Mouse (Mus musculus): ENCODE results near the gene Rps6kc1. TPM values are rescaled to one million over a fixed set of nuclear protein-coding genes. Genes with fewer than 3 reads are reported as not detected.

The Rps6kc1 gene
- polyA plus RNA-seq, 1 experiment from 2014 or later, result 11.9 TPM

DNA sequence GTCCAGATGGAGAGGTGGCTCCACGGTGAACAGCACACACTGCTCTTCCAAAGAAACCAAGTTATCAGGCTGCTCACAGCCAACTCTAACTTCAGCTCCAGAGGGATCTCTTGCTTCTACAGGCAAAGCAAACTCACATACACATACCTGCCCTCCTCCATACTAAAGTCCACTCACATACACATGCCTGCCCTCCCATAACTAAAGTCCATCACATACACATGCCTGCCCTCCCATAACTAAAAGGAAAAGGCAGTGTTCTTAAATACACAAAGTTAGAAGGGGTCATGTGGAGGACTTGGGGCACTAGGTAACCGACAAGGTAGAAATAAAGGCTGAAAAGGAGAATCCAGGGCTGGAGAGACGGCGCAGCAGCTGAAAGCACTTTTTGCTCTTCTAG is 41.6 kb downstream of the Rps6kc1 start:
- Histone ChIP-seq H3K9ac (no peak overlapping the region), H3K36me3 (peaks cover 33% of the 10 kb centered on the region), H3K9me3 (replicated peaks) (no peaks in the 10 kb centered on the region), H3K4me2 (no peak overlapping the region), H3K27ac (ENCODE audit: poor library complexity, severe bottlenecking) (no peak overlapping the region), H3K4me3 (no peak overlapping the region), H3K27me3 (replicated peaks) (no peaks in the 10 kb centered on the region), H3K4me1 (replicated peaks) (no peaks in the 10 kb centered on the region)
- ATAC-seq (ENCODE audit: insufficient number of reproducible peaks, low FRiP score), result no peak
- 92% methylated on average over 4 of the region's 4 CpGs for WGBS

DNA sequence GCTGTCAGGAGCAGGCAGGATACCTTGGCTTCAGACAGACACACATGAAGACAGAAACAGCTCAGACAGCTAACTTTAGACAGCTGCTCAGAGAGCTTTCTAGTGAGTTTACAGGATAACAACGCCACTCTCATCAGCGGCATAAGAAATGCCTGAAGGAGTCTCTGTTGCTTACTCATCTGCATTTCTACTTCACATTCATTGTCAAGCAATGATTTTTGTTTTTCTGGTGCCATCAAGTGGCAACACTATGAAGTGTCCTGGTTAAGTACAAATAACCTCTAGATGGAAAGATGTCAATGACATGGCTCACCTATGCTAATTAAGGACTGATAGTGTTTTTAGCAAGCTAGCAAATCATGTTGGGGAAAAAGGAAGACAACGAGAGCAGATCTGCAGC is 42.8 kb downstream of the Rps6kc1 start:
- Histone ChIP-seq H3K4me2 (no peak overlapping the region), H3K9ac (no peak overlapping the region), H3K27ac (ENCODE audit: poor library complexity, severe bottlenecking) (no peak overlapping the region), H3K9me3 (replicated peaks) (no peaks in the 10 kb centered on the region), H3K4me3 (no peak overlapping the region), H3K36me3 (peaks cover 33% of the 10 kb centered on the region), H3K4me1 (replicated peaks) (no peaks in the 10 kb centered on the region), H3K27me3 (replicated peaks) (no peaks in the 10 kb centered on the region)
- WGBS, result 70% methylated on average over 3 of the region's 3 CpGs
- no peak for ATAC-seq (ENCODE audit: insufficient number of reproducible peaks, low FRiP score)

DNA sequence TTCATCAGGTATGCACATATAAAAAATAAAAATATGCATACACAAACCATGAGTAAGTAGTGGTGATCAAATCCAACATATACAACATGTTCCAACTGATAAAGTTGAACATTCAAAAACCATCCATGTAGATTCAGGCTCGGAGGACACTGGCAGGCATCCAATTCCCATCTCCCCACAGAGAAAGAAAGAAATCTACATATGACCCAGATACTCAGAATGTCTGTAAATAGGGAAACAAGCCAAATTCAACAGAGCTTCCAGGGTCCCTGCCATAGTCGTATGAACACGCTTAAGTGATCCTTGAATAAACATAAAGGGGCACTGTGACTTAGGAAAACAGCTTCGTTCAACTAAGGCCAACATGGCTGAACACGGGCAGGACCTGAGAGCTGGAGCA is 49.9 kb downstream of the Rps6kc1 start:
- no peaks in the 10 kb centered on the region for H3K27me3 ChIP-seq (replicated peaks)
- H3K4me3 ChIP-seq, result no peak overlapping the region
- 60% methylated on average over 5 of the region's 5 CpGs for WGBS

DNA sequence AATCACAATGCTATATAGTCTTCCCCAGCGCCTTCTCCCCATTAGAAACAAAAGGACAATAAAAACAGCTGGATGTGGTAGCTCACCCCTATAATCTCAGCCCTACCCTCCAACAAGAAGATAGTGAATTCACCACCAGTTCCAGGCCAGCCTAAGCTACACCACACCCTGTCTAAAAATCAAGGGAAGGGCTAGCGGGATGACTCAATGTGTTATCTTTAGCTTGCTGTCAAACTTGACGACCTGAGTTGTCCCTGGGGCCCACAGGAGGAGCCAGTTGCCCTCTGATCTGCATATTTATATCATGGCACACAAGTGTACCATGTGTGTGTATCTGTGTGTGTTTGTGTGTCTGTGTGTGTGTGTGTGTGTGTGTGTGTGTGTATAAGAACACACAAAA is 57.1 kb downstream of the Rps6kc1 start:
- Histone ChIP-seq H3K9me3 (replicated peaks) (no peaks in the 10 kb centered on the region), H3K27ac (ENCODE audit: poor library complexity, severe bottlenecking) (no peak overlapping the region), H3K36me3 (peaks cover 6% of the 10 kb centered on the region), H3K4me1 (replicated peaks) (peaks cover 7% of the 10 kb centered on the region), H3K27me3 (replicated peaks) (no peaks in the 10 kb centered on the region), H3K4me3 (no peak overlapping the region), H3K4me2 (no peak overlapping the region), H3K9ac (no peak overlapping the region)
- 39% methylated on average over 3 of the region's 3 CpGs for WGBS
- ATAC-seq (ENCODE audit: insufficient number of reproducible peaks, low FRiP score), result no peak

More for the DNA sequence above, 49.9 kb downstream of the Rps6kc1 start:
- Histone ChIP-seq H3K4me2 (no peak overlapping the region), H3K27ac (ENCODE audit: poor library complexity, severe bottlenecking) (no peak overlapping the region), H3K36me3 (no peaks in the 10 kb centered on the region), H3K9ac (no peak overlapping the region), H3K9me3 (replicated peaks) (no peaks in the 10 kb centered on the region), H3K4me1 (replicated peaks) (peaks cover 8% of the 10 kb centered on the region; the same call in 1 of the 2 replicates)
- ATAC-seq (ENCODE audit: insufficient number of reproducible peaks, low FRiP score), result no peak

DNA sequence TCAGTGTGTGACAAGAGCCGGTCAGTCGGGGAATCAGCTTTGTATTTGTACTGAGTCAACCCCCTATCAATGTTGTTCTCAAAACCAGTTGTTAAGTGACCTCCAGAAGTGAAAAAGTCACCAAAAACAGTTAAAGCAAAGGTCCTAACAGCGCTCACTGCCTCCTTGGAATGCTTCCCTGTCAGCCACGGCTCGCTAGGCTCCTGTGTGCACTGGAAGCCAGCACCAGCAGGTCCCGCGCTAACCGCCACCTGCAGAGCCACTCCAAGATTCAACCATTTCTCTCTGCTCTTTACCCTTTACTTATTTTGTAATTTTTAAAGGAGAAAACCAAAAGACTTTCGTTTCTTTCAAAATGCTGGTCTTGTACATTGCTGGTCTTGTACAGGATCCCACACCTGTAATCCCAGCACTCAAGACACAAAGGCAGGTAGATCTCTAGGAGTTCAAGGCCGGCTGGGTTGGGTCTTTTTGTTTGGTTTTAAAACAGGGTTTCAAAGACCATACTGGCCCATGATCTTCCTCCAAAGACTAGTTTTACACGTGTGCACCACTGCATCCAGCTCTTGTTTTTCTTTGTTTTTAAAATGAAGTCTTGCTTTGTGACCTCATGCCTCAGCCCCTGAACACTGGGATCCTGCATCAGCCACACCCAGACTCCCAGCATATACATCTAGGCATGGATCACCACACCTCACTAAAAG is 62.3 kb downstream of the Rps6kc1 start:
- Histone ChIP-seq H3K27ac (ENCODE audit: poor library complexity, severe bottlenecking) (no peak overlapping the region), H3K9ac (no peak overlapping the region), H3K4me3 (no peak overlapping the region), H3K4me2 (no peak overlapping the region), H3K9me3 (replicated peaks) (no peaks in the 10 kb centered on the region), H3K4me1 (replicated peaks) (peaks cover 23% of the 10 kb centered on the region), H3K36me3 (no peaks in the 10 kb centered on the region; the same call in 1 of the 2 replicates), H3K27me3 (replicated peaks) (no peaks in the 10 kb centered on the region)
- no peak for ATAC-seq (ENCODE audit: insufficient number of reproducible peaks, low FRiP score)
- WGBS, result 81% methylated on average over 11 of the region's 11 CpGs

DNA sequence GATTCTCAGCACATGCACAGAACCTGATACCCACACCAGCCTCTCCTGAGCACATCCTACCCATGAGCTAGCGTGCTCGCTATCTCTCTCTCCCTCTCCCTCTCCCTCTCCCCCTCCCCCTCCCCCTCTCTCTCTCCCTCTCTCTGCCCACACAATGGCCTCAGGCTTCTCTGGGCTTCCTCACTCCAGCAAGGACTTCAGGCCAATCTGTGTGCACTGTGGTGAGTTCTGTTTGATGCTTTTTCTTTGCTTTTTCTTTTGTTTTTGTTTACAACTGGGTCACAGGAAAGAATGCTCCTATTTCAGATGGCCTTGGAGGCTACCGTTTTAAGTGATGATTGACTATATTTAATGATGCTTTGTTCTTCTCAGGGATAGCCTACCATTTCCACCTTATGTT is 62.9 kb downstream of the Rps6kc1 start:
- Histone ChIP-seq H3K36me3 (peaks cover 4% of the 10 kb centered on the region; the same call in 1 of the 2 replicates), H3K9ac (no peak overlapping the region), H3K27me3 (replicated peaks) (no peaks in the 10 kb centered on the region), H3K4me1 (replicated peaks) (peaks cover 20% of the 10 kb centered on the region), H3K4me3 (no peak overlapping the region), H3K9me3 (replicated peaks) (no peaks in the 10 kb centered on the region), H3K4me2 (no peak overlapping the region), H3K27ac (ENCODE audit: poor library complexity, severe bottlenecking) (no peak overlapping the region)
- WGBS, result 53% methylated on average over 3 of the region's 3 CpGs
- ATAC-seq (ENCODE audit: insufficient number of reproducible peaks, low FRiP score), result no peak

DNA sequence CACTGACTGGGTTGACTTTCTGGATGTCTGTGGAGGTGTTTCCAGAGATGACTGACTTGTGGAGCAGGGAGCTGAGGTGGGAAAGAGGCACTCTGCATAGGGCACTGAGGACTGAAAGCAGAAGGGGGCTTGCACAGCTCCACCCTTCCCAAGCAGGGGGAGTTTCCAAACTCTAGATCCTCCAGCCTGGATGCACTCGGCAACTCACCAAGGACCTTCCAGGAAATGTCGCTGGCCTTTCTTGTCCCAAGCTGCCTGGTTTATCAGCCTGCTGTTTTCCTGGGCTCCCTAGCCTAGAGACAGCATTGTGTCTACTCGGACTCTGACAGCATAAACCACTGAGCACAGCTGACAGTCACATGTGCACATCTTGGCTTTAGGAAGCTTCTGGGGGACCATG is 64.6 kb downstream of the Rps6kc1 start:
- no peak overlapping the region for H3K27ac ChIP-seq (ENCODE audit: poor library complexity, severe bottlenecking)
- no peak for ATAC-seq (ENCODE audit: insufficient number of reproducible peaks, low FRiP score)
- H3K9me3 ChIP-seq (replicated peaks), result no peaks in the 10 kb centered on the region
- WGBS, result 46% methylated on average over 3 of the region's 3 CpGs
- H3K4me3 ChIP-seq, result no peak overlapping the region
- H3K4me2 ChIP-seq, result no peak overlapping the region
- H3K4me1 ChIP-seq (replicated peaks), result peaks cover 20% of the 10 kb centered on the region
- no peak overlapping the region for H3K9ac ChIP-seq
- H3K36me3 ChIP-seq, result peaks cover 17% of the 10 kb centered on the region
- H3K27me3 ChIP-seq (replicated peaks), result no peaks in the 10 kb centered on the region

DNA sequence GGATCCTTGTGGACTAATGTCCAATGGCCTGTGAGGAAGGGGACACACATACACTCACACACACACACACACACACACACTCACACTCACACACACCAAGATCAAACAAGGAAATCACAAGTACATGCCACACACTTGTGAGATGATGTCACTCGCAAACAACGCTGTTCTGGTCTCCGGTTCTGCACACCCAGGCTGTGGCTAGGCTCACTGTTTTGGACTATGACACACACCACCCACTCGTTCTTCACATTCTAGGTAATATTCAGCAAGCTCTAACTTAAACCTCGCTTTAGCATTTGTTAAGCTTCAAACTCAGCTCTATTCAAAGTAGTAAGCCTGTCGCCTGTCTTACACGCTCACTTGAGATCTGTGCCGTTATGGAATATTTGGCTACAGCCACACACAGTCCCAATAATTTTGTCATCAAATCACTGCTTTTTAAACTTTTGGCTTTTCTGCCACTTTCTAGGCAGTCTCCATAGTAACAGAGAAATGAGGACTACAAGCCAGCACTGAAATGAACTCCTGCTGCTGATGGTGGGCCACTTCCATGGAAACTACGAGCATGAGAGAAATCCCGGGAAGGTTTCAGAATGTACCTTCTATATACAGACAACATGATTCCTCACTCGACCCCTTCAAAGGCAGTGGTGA is 65.4 kb downstream of the Rps6kc1 start:
- 83% methylated on average over 11 of the region's 11 CpGs for WGBS
- no peak for ATAC-seq (ENCODE audit: insufficient number of reproducible peaks, low FRiP score)
- no peak overlapping the region for H3K9ac ChIP-seq
- no peak overlapping the region for H3K4me3 ChIP-seq
- no peaks in the 10 kb centered on the region for H3K27me3 ChIP-seq (replicated peaks)
- peaks cover 18% of the 10 kb centered on the region for H3K36me3 ChIP-seq
- H3K9me3 ChIP-seq (replicated peaks), result no peaks in the 10 kb centered on the region
- no peak overlapping the region for H3K27ac ChIP-seq (ENCODE audit: poor library complexity, severe bottlenecking)
- H3K4me2 ChIP-seq, result no peak overlapping the region
- peaks cover 20% of the 10 kb centered on the region for H3K4me1 ChIP-seq (replicated peaks)

DNA sequence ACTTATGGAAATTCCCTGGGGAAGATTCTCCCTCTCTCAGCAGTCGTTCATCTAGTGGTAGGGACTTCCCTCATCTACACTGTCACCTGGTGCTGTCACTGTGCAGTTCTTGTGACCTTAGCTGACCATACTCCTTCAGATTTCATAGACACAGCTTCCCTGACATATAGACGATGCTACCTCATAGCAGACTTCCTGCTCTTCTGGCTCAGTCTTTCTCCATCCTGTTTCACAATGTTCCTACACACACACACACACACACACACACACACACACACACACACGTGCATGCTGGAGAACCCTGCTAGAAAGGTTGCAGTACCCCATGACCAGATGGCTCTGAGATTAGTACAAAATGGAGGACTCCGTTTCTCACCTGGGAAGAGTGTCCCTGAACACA is 66.2 kb downstream of the Rps6kc1 start:
- ATAC-seq (ENCODE audit: insufficient number of reproducible peaks, low FRiP score), result no peak
- Histone ChIP-seq H3K4me2 (no peak overlapping the region), H3K27ac (ENCODE audit: poor library complexity, severe bottlenecking) (no peak overlapping the region), H3K27me3 (replicated peaks) (no peaks in the 10 kb centered on the region), H3K9me3 (replicated peaks) (no peaks in the 10 kb centered on the region), H3K4me3 (no peak overlapping the region), H3K9ac (no peak overlapping the region), H3K36me3 (peaks cover 20% of the 10 kb centered on the region), H3K4me1 (replicated peaks) (peaks cover 20% of the 10 kb centered on the region)
- 63% methylated on average over 4 of the region's 4 CpGs for WGBS

DNA sequence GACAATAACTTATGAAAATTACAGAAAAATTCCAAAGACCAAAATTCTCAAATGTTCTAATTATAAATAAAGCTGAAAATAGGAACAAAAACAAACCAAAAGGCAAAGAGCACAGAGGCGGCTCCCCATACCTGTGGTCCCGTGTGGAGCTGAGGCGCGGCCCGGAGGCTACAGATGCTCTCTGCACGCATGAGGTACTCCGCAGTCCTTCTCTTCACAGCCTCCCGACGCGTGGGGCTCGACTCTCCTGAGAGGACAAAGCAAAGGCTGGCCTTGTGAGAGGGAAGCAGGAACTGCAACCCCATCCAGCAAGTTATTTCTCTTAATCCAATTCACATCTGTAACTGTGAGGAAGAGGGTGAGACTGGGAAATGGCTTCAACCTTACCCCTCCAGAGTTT is 67.2 kb downstream of the Rps6kc1 start:
- no peak overlapping the region for H3K4me2 ChIP-seq
- H3K4me1 ChIP-seq (replicated peaks), result peaks cover 19% of the 10 kb centered on the region
- H3K27me3 ChIP-seq (replicated peaks), result no peaks in the 10 kb centered on the region
- H3K9me3 ChIP-seq (replicated peaks), result no peaks in the 10 kb centered on the region
- H3K36me3 ChIP-seq, result peaks cover 28% of the 10 kb centered on the region
- WGBS, result 92% methylated on average over 11 of the region's 11 CpGs
- no peak overlapping the region for H3K27ac ChIP-seq (ENCODE audit: poor library complexity, severe bottlenecking)
- no peak overlapping the region for H3K4me3 ChIP-seq
- no peak for ATAC-seq (ENCODE audit: insufficient number of reproducible peaks, low FRiP score)
- H3K9ac ChIP-seq, result no peak overlapping the region

DNA sequence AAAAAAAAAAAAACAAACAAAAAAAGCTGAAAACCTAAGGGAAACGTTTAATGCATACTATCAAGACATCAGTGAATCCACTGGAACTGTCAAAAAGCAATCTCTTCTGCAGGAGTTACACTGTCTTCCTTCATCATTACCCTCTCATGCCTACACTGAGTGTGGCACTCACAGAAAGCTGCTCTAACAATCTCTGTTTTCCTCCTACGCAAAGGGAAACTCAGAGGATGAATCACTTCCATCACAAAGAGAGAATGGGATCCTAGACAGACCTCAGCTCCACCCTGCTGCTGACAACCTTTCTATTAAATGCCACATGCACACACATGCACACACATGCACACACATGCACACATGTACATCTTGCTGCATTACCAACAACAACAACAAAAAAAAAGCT is 75.5 kb downstream of the Rps6kc1 start:
- H3K27me3 ChIP-seq (replicated peaks), result no peaks in the 10 kb centered on the region
- WGBS, result 70% methylated on average over 2 of the region's 2 CpGs
- no peak overlapping the region for H3K4me3 ChIP-seq
- H3K4me2 ChIP-seq, result no peak overlapping the region
- no peak overlapping the region for H3K27ac ChIP-seq (ENCODE audit: poor library complexity, severe bottlenecking)
- peaks cover 14% of the 10 kb centered on the region for H3K36me3 ChIP-seq
- peaks cover 8% of the 10 kb centered on the region for H3K4me1 ChIP-seq (replicated peaks)
- no peak for ATAC-seq (ENCODE audit: insufficient number of reproducible peaks, low FRiP score)
- H3K9me3 ChIP-seq (replicated peaks), result no peaks in the 10 kb centered on the region
- H3K9ac ChIP-seq, result no peak overlapping the region
